Mouse (Mus musculus) G1E (cell line): ENCODE measurements around the gene Pnpla1.

Experiments used
- CTCF ChIP-seq: IDR thresholded peaks from 2 replicates; pipeline ENCODE4 v1.5.1; 2012; ENCODE audit warnings: low read depth, low read length, inconsistent platforms, mixed read lengths
- GATA1 ChIP-seq: IDR thresholded peaks from 2 replicates; pipeline ENCODE4 v1.6.1; 2012; ENCODE audit warnings: borderline replicate concordance, low read length, inconsistent platforms, mixed read lengths
- TAL1 ChIP-seq: conservative IDR thresholded peaks from 2 replicates; pipeline ENCODE4 v1.6.1; 2012; ENCODE audit warnings: low read depth, low read length, inconsistent platforms, mixed read lengths

DNA sequence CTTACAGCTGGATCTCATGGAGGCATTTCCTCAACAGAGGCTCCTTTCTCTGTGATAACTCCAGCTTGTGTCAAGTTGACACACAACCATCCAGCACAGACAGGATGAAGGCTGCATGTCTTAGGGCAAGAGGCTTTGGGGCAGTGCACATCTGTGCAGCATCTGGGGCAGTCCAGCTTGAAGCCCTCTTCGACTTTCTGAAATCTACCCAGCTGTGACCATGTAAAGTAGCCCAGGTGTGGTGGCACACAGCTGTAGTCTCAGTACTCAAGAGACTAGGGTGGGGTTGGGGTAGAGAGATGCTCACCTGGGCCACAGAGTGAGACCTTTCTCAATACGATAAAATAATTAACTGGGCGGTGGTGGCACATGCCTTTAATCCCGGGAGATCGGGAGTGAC lies 39.6 kb downstream of the Pnpla1 start:
- TF ChIP-seq CTCF (no peak), GATA1 (no peak), TAL1 (no peak)
